In the genomic region with DNA sequence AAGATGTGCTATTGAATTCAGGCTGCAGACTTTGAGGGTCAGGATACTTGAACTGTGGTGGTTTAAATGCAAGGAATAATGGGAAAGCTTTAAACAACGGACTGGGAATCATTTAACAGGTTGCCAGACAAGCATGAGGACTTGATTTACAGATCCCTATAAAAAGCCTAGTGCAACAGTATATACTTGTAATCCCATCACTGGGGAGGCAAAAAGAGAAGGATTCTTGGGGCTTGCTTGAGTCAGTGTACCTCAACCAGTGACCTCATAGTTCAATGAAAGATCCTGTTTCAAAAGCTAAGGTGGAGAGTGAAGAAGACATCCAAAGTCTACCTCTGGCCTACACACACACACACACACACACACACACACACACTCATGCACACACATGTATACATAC, we compare ENCODE assay signal across 15 mouse cellular contexts.
"Had no signal": no experiment of that assay in that cellular context is flagged by ENCODE, and none has a peak within 500 bp of the region (broad histone marks: within the 10 kb centered on the region; RNA-seq: fewer than 3 reads in every experiment).

No protein-coding gene starts in this region.

- DNase-seq: retina, postnatal 1 day; right cerebral cortex, adult 18-20 months; right cerebral cortex, postnatal 14 days; right cerebral cortex, postnatal 25 days; right cerebral cortex, postnatal 4 days; spleen, adult 18-20 months; thymus, adult 18-20 months; thymus, adult 2 months; thymus, postnatal 14 days; thymus, postnatal 25 days; thymus, postnatal 36 days; thymus, postnatal 4 days had no signal

- H3K4me1 ChIP-seq: stomach, embryonic 15.5 days had no signal

- H3K27ac ChIP-seq: neural tube, embryonic 15.5 days; stomach, embryonic 15.5 days; stomach, postnatal 0 days had no signal

- H3K36me3 ChIP-seq: neural tube, embryonic 15.5 days; stomach, embryonic 15.5 days had no signal

- H3K4me3 ChIP-seq: neural tube, embryonic 15.5 days; stomach, embryonic 15.5 days had no signal

- H3K27me3 ChIP-seq: neural tube, embryonic 15.5 days; stomach, embryonic 15.5 days had no signal

- H3K4me2 ChIP-seq: neural tube, embryonic 15.5 days; stomach, embryonic 15.5 days had no signal

- H3K9ac ChIP-seq: neural tube, embryonic 15.5 days; stomach, embryonic 15.5 days had no signal

- H3K9me3 ChIP-seq: neural tube, embryonic 15.5 days; stomach, embryonic 15.5 days had no signal
